Mouse (Mus musculus): ENCODE measurements around the gene Gm20388.
A peak's percentile ranks its signal among the peaks of the same experiment; 100 is the strongest.

Gm20388 gene

GRCm38 (mm10) chr8:122246257-122247211, 2335.9 kb downstream of the Gm20388 start:
- no peak for DNase-seq (ENCODE audit: low read depth, low spot score)

- no peak for DNase-seq (ENCODE audit: low read depth, low spot score)
These were observed 2341.1 kb downstream of the Gm20388 start for GRCm38 (mm10) chr8:122251739-122252138.

- DNase-seq (ENCODE audit: low read depth, low spot score): no peak
These were observed 2341.7 kb downstream of the Gm20388 start for GRCm38 (mm10) chr8:122252366-122252765.

GRCm38 (mm10) chr8:122259351-122259750, 2348.7 kb downstream of the Gm20388 start:
- DNase-seq (ENCODE audit: low read depth, low spot score): peak; percentile 79

GRCm38 (mm10) chr8:122260755-122261154, 2350.1 kb downstream of the Gm20388 start:
- DNase-seq (ENCODE audit: low read depth, low spot score): no peak

GRCm38 (mm10) chr8:122262835-122263234, 2352.2 kb downstream of the Gm20388 start:
- DNase-seq (ENCODE audit: low read depth, low spot score): no peak

GRCm38 (mm10) chr8:122264243-122264642, 2353.6 kb downstream of the Gm20388 start:
- peak; percentile 86 for DNase-seq (ENCODE audit: low read depth, low spot score)

- no peak for DNase-seq (ENCODE audit: low read depth, low spot score)
These were observed 2354.9 kb downstream of the Gm20388 start for GRCm38 (mm10) chr8:122265522-122265921.

GRCm38 (mm10) chr8:122266867-122267266, 2356.2 kb downstream of the Gm20388 start:
- no peak for DNase-seq (ENCODE audit: low read depth, low spot score)

- no peak for DNase-seq (ENCODE audit: low read depth, low spot score)
These were observed 2358.2 kb downstream of the Gm20388 start for GRCm38 (mm10) chr8:122268861-122269260.

- peak; percentile 82 for DNase-seq (ENCODE audit: low read depth, low spot score)
These were observed 2358.8 kb downstream of the Gm20388 start for GRCm38 (mm10) chr8:122269404-122269803.

- DNase-seq (ENCODE audit: low read depth, low spot score): no peak
These were observed 2359.9 kb downstream of the Gm20388 start for GRCm38 (mm10) chr8:122270555-122270954.

GRCm38 (mm10) chr8:122273152-122273551, 2362.5 kb downstream of the Gm20388 start:
- DNase-seq (ENCODE audit: low read depth, low spot score): peak; percentile 89

- DNase-seq (ENCODE audit: low read depth, low spot score): no peak
These were observed 2363.2 kb downstream of the Gm20388 start for GRCm38 (mm10) chr8:122273826-122274225.

- DNase-seq (ENCODE audit: low read depth, low spot score): no peak
These were observed 2364.2 kb downstream of the Gm20388 start for GRCm38 (mm10) chr8:122274651-122275391.

- DNase-seq (ENCODE audit: low read depth, low spot score): no peak
These were observed 2365.7 kb downstream of the Gm20388 start for GRCm38 (mm10) chr8:122276308-122276707.

- no peak for DNase-seq (ENCODE audit: low read depth, low spot score)
These were observed 2366.8 kb downstream of the Gm20388 start for GRCm38 (mm10) chr8:122277204-122277995.

- DNase-seq (ENCODE audit: low read depth, low spot score): no peak
These were observed 2369.5 kb downstream of the Gm20388 start for GRCm38 (mm10) chr8:122280156-122280555.

- no peak for DNase-seq (ENCODE audit: low read depth, low spot score)
These were observed 2370.1 kb downstream of the Gm20388 start for GRCm38 (mm10) chr8:122280588-122281316.

GRCm38 (mm10) chr8:122281317-122282034, 2370.8 kb downstream of the Gm20388 start:
- peak; percentile 99 for DNase-seq (ENCODE audit: low read depth, low spot score)
